Mouse (Mus musculus) megakaryocyte, embryonic 14.5 days (primary cell): ENCODE results near the gene Nxph4.

Experiments used
- FLI1 ChIP-seq: IDR thresholded peaks from 2 replicates; pipeline ENCODE4 v1.6.1; 2012; ENCODE audit warnings: low read length, inconsistent platforms, mixed read lengths
- GATA1 ChIP-seq: IDR thresholded peaks from 3 replicates; pipeline ENCODE4 v1.6.1; 2012; ENCODE audit warnings: mixed read lengths, low read length, inconsistent platforms, borderline replicate concordance

GRCm38 (mm10) chr10:127531548-127531947, 2.8 kb downstream of the Nxph4 start:
- no peak for TF ChIP-seq GATA1
- no peak for TF ChIP-seq FLI1
